Mouse (Mus musculus) E14TG2a.4 (cell line): ENCODE measurements around the gene Rai2.

Experiments
- CTCF ChIP-seq: conservative IDR thresholded peaks from 2 replicates; pipeline ENCODE4 v1.5.1; 2014; ENCODE audit warnings: low read length
- POU5F1 ChIP-seq: IDR thresholded peaks from 2 replicates; pipeline ENCODE4 v1.6.1; 2014; ENCODE audit warnings: low read length, borderline replicate concordance

DNA sequence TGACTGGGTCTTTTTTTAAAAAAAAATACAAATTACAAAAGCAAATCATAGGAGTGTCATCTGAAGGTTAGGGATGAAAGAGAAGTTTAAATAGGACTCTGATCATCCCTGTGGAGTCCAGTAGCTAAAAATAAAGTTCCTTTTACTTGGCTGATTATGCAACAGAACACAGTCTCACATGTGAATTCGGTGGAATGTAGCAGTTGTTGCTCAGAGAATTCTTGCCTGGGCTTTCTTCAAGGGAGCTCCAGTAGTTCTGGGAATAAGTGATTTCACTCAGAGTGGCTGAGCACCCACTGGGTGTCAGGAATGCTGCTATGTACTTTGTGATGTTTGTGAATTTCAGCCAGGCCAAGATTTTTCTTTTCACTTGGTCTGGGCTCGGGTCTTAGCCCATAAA, 30.5 kb downstream of the Rai2 start:
- TF ChIP-seq CTCF (no peak), POU5F1 (no peak)
